Mouse (Mus musculus) CH12F3 (cell line): Measurements from ENCODE around the gene Kcnn3.

Experiments
- in situ Hi-C: fragments of 300-500 bp; cut with MboI; formaldehyde crosslinking; loops from 2 replicates; pipeline ENCODE4 v1.14.3; 2020; ENCODE audit warnings: low sequenced_read_pairs

Gene Kcnn3

GRCm38 (mm10) chr3:89658457-89658856 is 138.5 kb downstream of the Kcnn3 start:
- in situ Hi-C loops: no loop called here

DNA sequence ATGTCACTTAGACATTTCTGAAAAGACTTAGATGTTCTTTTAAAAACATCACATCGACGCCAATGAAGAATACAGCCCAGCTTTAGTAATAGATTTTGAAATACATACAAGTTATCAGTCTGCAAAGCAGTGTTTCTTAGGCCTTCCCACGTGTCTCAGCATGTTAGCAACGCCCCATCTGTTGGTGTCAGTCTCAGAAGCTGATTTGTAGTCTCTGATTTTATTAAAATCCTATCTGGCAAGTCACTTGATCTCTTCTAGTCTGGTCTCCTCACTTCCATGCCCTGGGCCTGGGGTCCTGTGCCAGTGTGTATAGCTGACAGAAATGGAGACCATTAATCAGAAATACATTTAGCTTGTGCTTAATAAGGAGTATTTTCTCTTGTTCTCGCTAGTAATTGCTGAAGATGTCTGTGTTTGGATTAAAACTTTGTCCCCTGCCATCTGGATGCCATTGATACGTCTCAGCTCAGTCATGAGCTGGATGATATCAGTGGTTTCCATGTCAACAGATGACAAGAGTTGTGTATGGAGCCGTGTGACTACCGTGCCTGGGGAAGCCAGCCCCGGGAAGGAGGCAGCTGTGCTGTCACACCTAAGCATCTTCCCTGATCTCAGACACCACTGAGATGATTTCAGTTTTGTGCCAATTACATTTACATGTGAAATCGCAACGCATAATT is 140.1 kb downstream of the Kcnn3 start:
- in situ Hi-C loops: no loop called here

DNA sequence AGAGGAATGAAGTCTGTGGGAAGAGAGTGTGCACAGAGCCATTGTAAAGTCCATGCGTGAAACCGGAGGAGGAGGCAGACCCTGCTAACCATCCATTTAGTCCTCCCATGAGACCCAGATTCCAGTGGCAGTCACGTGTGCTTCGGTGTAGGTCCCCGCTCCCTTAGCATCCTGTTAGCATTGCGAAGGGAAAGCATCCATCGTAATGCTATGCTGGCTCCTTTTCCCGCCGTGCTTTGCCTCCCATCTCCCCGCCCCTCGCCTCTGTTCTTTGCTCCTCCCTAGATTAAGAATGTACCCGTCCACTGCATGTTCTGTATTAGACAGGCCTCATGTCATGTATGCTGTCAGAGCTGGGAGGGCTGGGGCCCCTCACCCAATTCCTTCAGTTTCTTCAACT is 144.8 kb downstream of the Kcnn3 start:
- in situ Hi-C loops: no loop called here

- in situ Hi-C loops: no loop called here
Measured at GRCm38 (mm10) chr3:89667131-89667530, 147.2 kb downstream of the Kcnn3 start.

DNA sequence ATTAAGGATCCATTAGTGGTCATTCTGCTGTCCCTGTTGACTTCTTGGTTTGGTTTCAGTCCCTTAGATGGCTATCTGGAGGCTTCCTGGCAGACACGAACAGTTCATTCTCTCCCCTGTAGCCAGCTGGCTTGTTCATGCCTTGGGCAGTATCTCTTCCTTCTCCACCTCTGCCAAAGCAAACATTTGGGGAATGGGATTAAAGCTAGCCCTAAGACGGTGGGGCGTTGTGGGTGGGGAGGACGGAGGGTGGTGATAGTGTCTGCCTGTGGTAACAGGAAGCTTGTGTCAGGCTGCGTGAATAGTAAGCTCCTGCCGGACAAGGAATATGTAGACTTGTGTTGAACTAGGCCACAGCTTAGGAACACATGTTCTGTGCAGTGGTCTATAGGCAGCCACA is 151.4 kb downstream of the Kcnn3 start:
- in situ Hi-C loops: loop anchor here (10.0 kb wide), 1 partner anchor 157 kb away; no protein-coding TSS in a partner anchor

- in situ Hi-C loops: loop anchor here (10.0 kb wide), 1 partner anchor 158 kb away; no protein-coding TSS in a partner anchor
Measured at GRCm38 (mm10) chr3:89672573-89673317, 152.8 kb downstream of the Kcnn3 start.

GRCm38 (mm10) chr3:89677617-89678016 is 157.7 kb downstream of the Kcnn3 start:
- in situ Hi-C loops: loop anchor here (10.0 kb wide), 1 partner anchor 163 kb away; no protein-coding TSS in a partner anchor

DNA sequence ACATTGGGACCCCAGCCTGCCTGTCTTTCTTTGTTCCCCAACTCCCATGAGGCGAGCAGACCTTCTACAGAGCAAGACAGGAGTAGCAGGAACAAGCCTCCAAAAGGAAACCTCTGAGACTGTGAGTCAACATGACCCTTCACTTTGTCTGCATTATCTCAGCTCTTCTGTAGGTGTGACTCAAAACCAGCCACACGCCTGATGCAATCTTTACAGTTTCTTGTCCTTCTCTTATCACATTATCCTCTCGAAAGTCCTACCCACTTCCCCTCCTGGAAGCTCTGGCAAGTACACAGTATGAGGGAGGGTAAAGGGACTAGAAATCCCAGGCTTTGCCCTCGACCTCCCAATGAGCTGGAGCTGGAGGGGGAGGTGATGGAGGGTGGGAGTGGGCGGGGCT is 166.1 kb downstream of the Kcnn3 start:
- in situ Hi-C loops: no loop called here

- in situ Hi-C loops: no loop called here
Measured at GRCm38 (mm10) chr3:89688694-89689581, 169.0 kb downstream of the Kcnn3 start.

GRCm38 (mm10) chr3:89691776-89692175 is 171.8 kb downstream of the Kcnn3 start:
- in situ Hi-C loops: no loop called here

DNA sequence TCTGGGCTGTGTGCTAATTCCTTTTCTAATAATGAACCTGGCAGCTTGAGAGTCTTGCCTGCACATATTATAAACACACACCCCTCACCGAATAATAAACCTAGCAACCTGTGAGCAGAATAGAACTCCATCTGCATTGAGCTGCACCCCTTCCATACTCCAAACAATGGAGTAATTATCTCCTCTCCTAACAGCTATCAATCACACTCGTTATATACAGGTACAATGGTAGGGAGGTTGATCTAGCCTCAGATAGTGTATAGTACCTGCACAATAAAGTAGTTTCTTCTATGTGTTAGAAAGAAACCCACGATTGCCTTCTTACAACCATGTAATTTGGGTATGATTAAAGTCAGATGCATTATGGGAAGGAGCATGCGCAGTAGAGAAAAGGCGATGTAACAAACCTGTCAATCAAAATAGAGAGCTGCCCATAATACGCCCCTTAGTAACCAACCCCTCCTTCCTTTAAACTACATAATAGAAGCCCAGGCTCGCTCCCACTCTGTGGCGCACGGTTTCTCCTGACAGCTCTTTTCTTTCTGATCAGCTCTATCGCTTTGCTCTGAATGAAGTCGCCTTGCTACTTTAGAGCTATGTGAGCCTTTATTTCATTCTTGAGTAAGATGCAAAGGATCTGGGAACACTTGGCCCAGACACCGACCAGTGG is 176.3 kb downstream of the Kcnn3 start:
- in situ Hi-C loops: no loop called here

- in situ Hi-C loops: no loop called here
Measured at GRCm38 (mm10) chr3:89698958-89699357, 179.0 kb downstream of the Kcnn3 start.

DNA sequence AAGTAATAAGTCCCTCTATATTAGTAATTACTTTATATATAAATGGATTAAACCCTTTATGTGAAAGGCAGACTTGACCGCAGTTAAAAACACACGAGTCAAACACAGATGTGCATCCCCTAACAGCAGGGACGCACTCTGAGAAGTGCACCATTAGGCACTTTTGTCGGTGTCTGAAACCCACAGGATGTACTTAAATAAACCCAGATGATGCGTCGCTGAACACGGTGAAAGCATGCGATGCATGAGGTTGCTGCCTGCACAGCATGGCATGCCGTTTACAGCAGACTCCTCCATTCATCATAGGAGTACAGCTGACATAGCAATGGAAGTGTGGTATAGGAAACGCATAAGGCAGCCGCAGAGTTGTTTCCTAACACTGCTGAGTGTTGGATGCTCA is 180.5 kb downstream of the Kcnn3 start:
- in situ Hi-C loops: no loop called here

GRCm38 (mm10) chr3:89703596-89703995 is 183.6 kb downstream of the Kcnn3 start:
- in situ Hi-C loops: no loop called here

GRCm38 (mm10) chr3:89704064-89704463 is 184.1 kb downstream of the Kcnn3 start:
- in situ Hi-C loops: no loop called here

- in situ Hi-C loops: no loop called here
Measured at GRCm38 (mm10) chr3:89714359-89715206, 194.6 kb downstream of the Kcnn3 start, which contains the start of gene Adar. Gene Adar (plus strand): TSS chr3:89715022.

- in situ Hi-C loops: no loop called here
Measured at GRCm38 (mm10) chr3:89715207-89715966, 195.4 kb downstream of the Kcnn3 start.

GRCm38 (mm10) chr3:89715967-89716256 is 195.9 kb downstream of the Kcnn3 start:
- in situ Hi-C loops: no loop called here

DNA sequence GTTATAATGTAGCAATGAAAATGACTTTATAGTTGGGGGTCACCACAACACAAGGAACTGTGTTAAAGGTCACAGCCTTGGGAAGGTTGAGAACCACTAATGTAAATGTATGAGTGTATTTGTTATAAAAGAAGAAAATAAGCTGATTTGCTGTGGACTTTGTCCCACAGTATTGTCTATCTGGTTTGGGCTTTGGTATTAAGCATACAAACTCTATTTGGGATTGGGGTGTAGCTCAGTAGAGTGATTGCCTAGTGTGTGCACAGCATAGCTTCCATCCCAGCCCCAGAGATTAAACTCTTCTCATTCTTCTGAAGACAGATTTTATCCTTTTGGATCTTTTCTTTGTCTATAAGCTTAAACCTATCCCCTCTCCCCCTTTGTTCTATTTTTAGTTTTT is 202.1 kb downstream of the Kcnn3 start:
- in situ Hi-C loops: no loop called here
